Mouse (Mus musculus) spleen, adult 2 months (tissue): ENCODE data around the gene Kat7.

ENCODE experiments used
- CTCF ChIP-seq: fragments of 200-500 bp; IDR thresholded peaks from 2 replicates; pipeline ENCODE4 v1.5.1; 2011; ENCODE audit warnings: mild to moderate bottlenecking, inconsistent platforms; ENCODE audit not compliant: insufficient read depth, insufficient read length, insufficient replicate concordance; ENCODE audit errors: extremely low read depth
- POLR2A ChIP-seq: fragments of 200-500 bp; IDR thresholded peaks from 2 replicates; pipeline ENCODE4 v1.6.1; 2011; ENCODE audit warnings: low read depth, low read length, inconsistent platforms

GRCm38 (mm10) chr11:95354945-95355660, 45.1 kb upstream of the Kat7 start:
- TF ChIP-seq POLR2A, result no peak
- TF ChIP-seq CTCF, result no peak
